Mouse (Mus musculus): Measurements from ENCODE around the gene Rae1.

Gene Rae1

GRCm38 (mm10) chr2:173048041-173048745, 48.3 kb downstream of the Rae1 start:
- DNase-seq (ENCODE audit: low spot score in 2 of 2), result no peak

- no peak for DNase-seq (ENCODE audit: low spot score in 2 of 2)
These were observed 49.3 kb downstream of the Rae1 start for GRCm38 (mm10) chr2:173049231-173049630.

- no peak for DNase-seq (ENCODE audit: low spot score in 2 of 2)
These were observed 49.9 kb downstream of the Rae1 start for GRCm38 (mm10) chr2:173049817-173050216.

GRCm38 (mm10) chr2:173050604-173051382, 50.9 kb downstream of the Rae1 start:
- no peak for DNase-seq (ENCODE audit: low spot score in 2 of 2)

GRCm38 (mm10) chr2:173052881-173053280, 53.0 kb downstream of the Rae1 start:
- no peak for DNase-seq (ENCODE audit: low spot score in 2 of 2)

GRCm38 (mm10) chr2:173053846-173054245, 53.9 kb downstream of the Rae1 start:
- DNase-seq (ENCODE audit: low spot score in 2 of 2), result no peak

GRCm38 (mm10) chr2:173056303-173056881, 56.5 kb downstream of the Rae1 start:
- no peak for DNase-seq (ENCODE audit: low spot score in 2 of 2)

- DNase-seq (ENCODE audit: low spot score in 2 of 2), result no peak
These were observed 57.0 kb downstream of the Rae1 start for GRCm38 (mm10) chr2:173056882-173057315.

- no peak for DNase-seq (ENCODE audit: low spot score in 2 of 2)
These were observed 57.7 kb downstream of the Rae1 start for GRCm38 (mm10) chr2:173057623-173058022.

GRCm38 (mm10) chr2:173058263-173058662, 58.3 kb downstream of the Rae1 start:
- no peak for DNase-seq (ENCODE audit: low spot score in 2 of 2)

GRCm38 (mm10) chr2:173060450-173060849, 60.5 kb downstream of the Rae1 start:
- no peak for DNase-seq (ENCODE audit: low spot score in 2 of 2)

- DNase-seq (ENCODE audit: low spot score in 2 of 2), result no peak
These were observed 61.8 kb downstream of the Rae1 start for GRCm38 (mm10) chr2:173061443-173062351.

GRCm38 (mm10) chr2:173063219-173063618, 63.3 kb downstream of the Rae1 start:
- no peak for DNase-seq (ENCODE audit: low spot score in 2 of 2)

GRCm38 (mm10) chr2:173064864-173065263, 64.9 kb downstream of the Rae1 start:
- DNase-seq (ENCODE audit: low spot score in 2 of 2), result no peak

Data from frontal cortex, postnatal 14 days (tissue).